14 mouse cellular contexts compared by ENCODE assay signal in the genomic region with DNA sequence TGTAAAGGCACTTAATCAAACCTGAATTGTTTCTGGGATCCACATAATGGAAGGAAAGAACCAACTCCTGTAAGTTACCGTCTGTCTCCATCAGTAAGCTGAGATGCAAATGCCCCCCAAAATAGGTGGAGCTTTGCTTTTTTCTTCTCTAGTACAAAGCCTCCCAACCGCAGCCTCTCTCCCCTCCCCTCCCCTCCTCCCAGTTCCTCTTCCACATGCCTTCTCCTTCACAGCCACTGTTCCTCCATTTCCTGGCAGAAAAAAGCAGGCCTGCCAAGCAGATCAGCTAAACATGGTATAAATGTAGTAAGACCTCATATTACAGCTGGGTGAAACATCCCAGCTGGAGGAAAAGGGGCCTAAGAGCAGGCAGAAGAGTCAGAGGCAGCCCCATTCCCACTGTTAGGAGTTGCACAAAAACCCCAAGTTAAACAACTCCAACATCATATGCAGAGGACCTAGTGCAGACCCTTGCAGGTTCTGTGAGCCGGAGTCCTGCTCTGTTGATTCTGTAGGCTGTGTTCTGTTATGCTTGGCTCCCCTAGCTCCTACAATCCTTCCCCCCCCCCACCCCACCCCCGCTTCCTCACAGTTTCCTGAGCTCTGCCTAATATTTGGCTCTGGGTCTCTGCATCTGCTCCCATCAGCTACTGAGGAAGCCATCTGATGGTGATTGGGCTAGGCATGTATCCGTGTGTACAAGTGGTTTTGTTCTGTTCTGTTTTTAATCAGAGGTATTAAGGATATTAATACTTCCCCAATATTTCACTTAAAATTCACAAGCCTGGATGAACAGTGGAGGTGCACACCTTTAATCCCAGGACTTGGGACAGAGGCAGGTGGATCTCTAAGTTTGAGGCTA. TPM values are rescaled to one million over a fixed set of nuclear protein-coding genes. Genes with fewer than 3 reads are reported as not detected.
DNase-seq lines count a peak whose midpoint lies in the region; ATAC-seq and TF ChIP-seq lines count a peak whose summit lies in the region.
"Had no signal": no experiment of that assay in that cellular context is flagged by ENCODE, and none has a peak within 500 bp of the region (broad histone marks: within the 10 kb centered on the region; RNA-seq: fewer than 3 reads in every experiment).

No protein-coding gene starts in this region.

- no peaks in the 10 kb centered on the region for H3K9me3 ChIP-seq in lung, embryonic 15.5 days
- H3K9me3 ChIP-seq: hindbrain, embryonic 12.5 days had no signal

- peak overlapping the region; percentile 33; the same call in 1 of the 2 replicates for H3K27ac ChIP-seq in heart, adult 2 months
- peak overlapping the region; percentile 44 for H3K27ac ChIP-seq in lung, embryonic 15.5 days
- H3K27ac ChIP-seq: hindbrain, embryonic 12.5 days had no signal

- intact Hi-C loops in heart, adult 2 months (cut with DNase I): loop anchor here (2.0 kb wide), 1 partner anchor 15 kb away; no protein-coding TSS in a partner anchor
- intact Hi-C loops in heart, postnatal 25 days (cut with DNase I): loop anchor here (2.0 kb wide), 1 partner anchor 43 kb away; no protein-coding TSS in a partner anchor

- H3K27me3 ChIP-seq in heart, adult 2 months (ENCODE audit: control insufficient read depth, insufficient read depth, low read length): no peaks in the 10 kb centered on the region
- no peaks in the 10 kb centered on the region for H3K27me3 ChIP-seq in lung, embryonic 15.5 days
- H3K27me3 ChIP-seq: hindbrain, embryonic 12.5 days had no signal

- WGBS in heart, adult 2 months: 37% methylated on average over 5 of the region's 5 CpGs
- 54% methylated on average over 5 of the region's 5 CpGs for WGBS in lung, embryonic 15.5 days

- no peak overlapping the region for H3K9ac ChIP-seq in heart, adult 2 months (ENCODE audit: low read depth, low read length)
- H3K9ac ChIP-seq in lung, embryonic 15.5 days: no peak overlapping the region
- H3K9ac ChIP-seq: hindbrain, embryonic 12.5 days had no signal

- H3K4me2 ChIP-seq in lung, embryonic 15.5 days: no peak overlapping the region
- H3K4me2 ChIP-seq: hindbrain, embryonic 12.5 days had no signal

- H3K79me2 ChIP-seq in heart, adult 2 months (replicated peaks; ENCODE audit: control insufficient read depth, insufficient read depth, low read length): no peaks in the 10 kb centered on the region

- ATAC-seq in lung, embryonic 15.5 days (ENCODE audit: borderline replicate concordance, extremely low read depth, low FRiP score, low TSS enrichment): peak; percentile 24; the same call in 1 of the 2 replicates
- peak; percentile 76 for ATAC-seq in common myeloid progenitor, adult 5-6 weeks (replicated peaks; ENCODE audit: low read depth, poor library complexity, severe bottlenecking)
- ATAC-seq in megakaryocyte, adult 5-6 weeks (ENCODE audit: poor library complexity, severe bottlenecking): peak; percentile 63

- TF ChIP-seq POLR2A in heart, adult 2 months (IDR thresholded peaks at IDR 0.05; ENCODE audit: insufficient read depth, low read depth, low read length): 0 out of 2 replicates have a peak, but pooled peaks have one; percentile 10

- H3K36me3 ChIP-seq in heart, adult 2 months (ENCODE audit: control insufficient read depth, insufficient read depth, low read length): peaks cover 4% of the 10 kb centered on the region
- H3K36me3 ChIP-seq in lung, embryonic 15.5 days: peaks cover 62% of the 10 kb centered on the region

- TF ChIP-seq CTCF in heart, adult 2 months (IDR thresholded peaks at IDR 0.05): no peak

- no peak for TF ChIP-seq EP300 in heart, adult 2 months (IDR thresholded peaks at IDR 0.05; ENCODE audit: insufficient read depth, low read depth, low read length)

- no peak for DNase-seq in heart, adult 2 months
- no peak for DNase-seq in heart, postnatal 25 days (ENCODE audit: low spot score)
- no peak for DNase-seq in lung, postnatal 14 days
- no peak for DNase-seq in embryo, embryonic 10.5 days (ENCODE audit: low spot score)
- DNase-seq in gastrocnemius, adult 8-10 months (ENCODE audit: low spot score in 2 of 2): no peak
- DNase-seq: B cell, adult 2 months; cerebellum, adult 9-11 months; kidney, adult 2 months; layer of hippocampus, postnatal 36 days; thymus, adult 18-20 months had no signal

- H3K4me3 ChIP-seq in heart, adult 2 months: no peak overlapping the region
- no peak overlapping the region for H3K4me3 ChIP-seq in lung, embryonic 15.5 days
- H3K4me3 ChIP-seq: hindbrain, embryonic 12.5 days had no signal

- peaks cover 3% of the 10 kb centered on the region; the same call in 1 of the 2 replicates for H3K4me1 ChIP-seq in heart, adult 2 months (ENCODE audit: control insufficient read depth, insufficient read depth, low read length)
- H3K4me1 ChIP-seq in lung, embryonic 15.5 days: no peaks in the 10 kb centered on the region
- H3K4me1 ChIP-seq: hindbrain, embryonic 12.5 days had no signal

RNA-seq across cellular contexts. Expression of gene Pkd1, which starts 34.2 kb away (rescaled TPM):
- 10 to 100 TPM; 35.6 to 36.2 TPM for total RNA-seq in heart, adult 2 months (2021)
- polyA plus RNA-seq in heart, adult 2 months (2012; rRNA removed): 48.5 and 59.9 TPM in 2 replicates
- 10 to 100 TPM; 41.2 to 50.6 TPM for total RNA-seq in heart, postnatal 25 days (2021)
- 24.7 and 30.2 TPM in 2 replicates for polyA plus RNA-seq in lung, embryonic 15.5 days (2015; fragmentation: Nextera tagmentation; extraction: Ambion mirVana)
- total RNA-seq in common myeloid progenitor, adult 5-6 weeks (2017): 8.3 and 37.4 TPM in 2 replicates
- total RNA-seq in megakaryocyte, adult 5-6 weeks (2015): 7.8 and 10.8 TPM in 2 replicates
- total RNA-seq in megakaryocyte, adult 5-6 weeks (2017): 13.1 and 19.9 TPM in 2 replicates
- total RNA-seq in gastrocnemius, adult 8-10 months (2022): 10 to 100 TPM; 14.6 to 20.4 (median 19.0) TPM

RNA-seq across cellular contexts. Expression of gene Tsc2, which starts 48.6 kb away (rescaled TPM):
- 100 to 1,000 TPM; 104 to 110 TPM for total RNA-seq in heart, adult 2 months (2021)
- 178 and 194 TPM in 2 replicates for polyA plus RNA-seq in heart, adult 2 months (2012; rRNA removed)
- 100 to 1,000 TPM in 1 of 2 experiments, 10 to 100 TPM in 1; 93.9 to 101 TPM for total RNA-seq in heart, postnatal 25 days (2021)
- polyA plus RNA-seq in lung, embryonic 15.5 days (2015; fragmentation: Nextera tagmentation; extraction: Ambion mirVana): 48.2 and 53.5 TPM in 2 replicates
- total RNA-seq in common myeloid progenitor, adult 5-6 weeks (2017): 39.0 and 52.2 TPM in 2 replicates
- 60.9 and 78.2 TPM in 2 replicates for total RNA-seq in megakaryocyte, adult 5-6 weeks (2015)
- 25.5 and 32.4 TPM in 2 replicates for total RNA-seq in megakaryocyte, adult 5-6 weeks (2017)
- 10 to 100 TPM; 75.8 to 86.4 (median 82.7) TPM for total RNA-seq in gastrocnemius, adult 8-10 months (2022)

RNA-seq across cellular contexts. Expression of gene Nthl1, which starts 48.6 kb away (rescaled TPM):
- total RNA-seq in heart, adult 2 months (2021): 1 to 10 TPM; 2.9 to 3.4 TPM
- 4.4 and 7.0 TPM in 2 replicates for polyA plus RNA-seq in heart, adult 2 months (2012; rRNA removed)
- total RNA-seq in heart, postnatal 25 days (2021): 1 to 10 TPM; 2.8 to 3.4 TPM
- polyA plus RNA-seq in lung, embryonic 15.5 days (2015; fragmentation: Nextera tagmentation; extraction: Ambion mirVana): 17.2 and 19.6 TPM in 2 replicates
- total RNA-seq in common myeloid progenitor, adult 5-6 weeks (2017): 18.0 and 25.1 TPM in 2 replicates
- 0.50 and 2.1 TPM in 2 replicates for total RNA-seq in megakaryocyte, adult 5-6 weeks (2015)
- total RNA-seq in megakaryocyte, adult 5-6 weeks (2017): 3.4 and 4.7 TPM in 2 replicates
- 1 to 10 TPM; 1.8 to 3.4 (median 2.2) TPM for total RNA-seq in gastrocnemius, adult 8-10 months (2022)

RNA-seq across cellular contexts. Expression of gene Rab26, which starts 49.8 kb away (rescaled TPM):
- under 1 TPM in 1 of 2 experiments, not detected in 1; 0.39 TPM for total RNA-seq in heart, adult 2 months (2021)
- polyA plus RNA-seq in heart, adult 2 months (2012; rRNA removed): 0.10 and 0.12 TPM in 2 replicates
- total RNA-seq in heart, postnatal 25 days (2021): not detected
- polyA plus RNA-seq in lung, embryonic 15.5 days (2015; fragmentation: Nextera tagmentation; extraction: Ambion mirVana): 2.3 and 3.3 TPM in 2 replicates
- 0.05 TPM in 1 of 2 replicates, not detected in the other for total RNA-seq in common myeloid progenitor, adult 5-6 weeks (2017)
- total RNA-seq in megakaryocyte, adult 5-6 weeks (2015): 0.42 and 0.57 TPM in 2 replicates
- total RNA-seq in megakaryocyte, adult 5-6 weeks (2017): 0.95 and 1.1 TPM in 2 replicates
- under 1 TPM in 1 of 4 experiments, not detected in 3; 0.27 TPM for total RNA-seq in gastrocnemius, adult 8-10 months (2022)

RNA-seq across cellular contexts. Expression of gene Traf7, which starts 56.1 kb away (rescaled TPM):
- 10 to 100 TPM; 41.9 to 46.5 TPM for total RNA-seq in heart, adult 2 months (2021)
- polyA plus RNA-seq in heart, adult 2 months (2012; rRNA removed): 93.4 and 109 TPM in 2 replicates
- total RNA-seq in heart, postnatal 25 days (2021): 10 to 100 TPM; 43.6 to 54.1 TPM
- polyA plus RNA-seq in lung, embryonic 15.5 days (2015; fragmentation: Nextera tagmentation; extraction: Ambion mirVana): 96.7 and 106 TPM in 2 replicates
- 59.3 and 60.5 TPM in 2 replicates for total RNA-seq in common myeloid progenitor, adult 5-6 weeks (2017)
- 46.4 and 48.1 TPM in 2 replicates for total RNA-seq in megakaryocyte, adult 5-6 weeks (2015)
- total RNA-seq in megakaryocyte, adult 5-6 weeks (2017): 81.3 and 82.8 TPM in 2 replicates
- 10 to 100 TPM; 25.0 to 28.2 (median 26.2) TPM for total RNA-seq in gastrocnemius, adult 8-10 months (2022)

Comparison
In these comparisons a context has a peak if more than half of its experiments do, and no peak if none do; other contexts are left out.
1. ATAC-seq: peak in every context shown above with its lines; median percentile 76 in common myeloid progenitor, adult 5-6 weeks; 63 in megakaryocyte, adult 5-6 weeks; 24 in lung, embryonic 15.5 days.